Mouse (Mus musculus) liver, embryonic 15.5 days (tissue): ENCODE results near the gene Snip1. TPM values are rescaled to one million over a fixed set of nuclear protein-coding genes. Genes with fewer than 3 reads are reported as not detected.

Experiments
- ATAC-seq: fragments of 200-750 bp; cut with Nextera tagmentation; 2 replicates; pipeline ENCODE4 v1.8.0; 2017; ENCODE audit warnings: moderate number of reproducible peaks, mild to moderate bottlenecking, moderate library complexity; ENCODE audit not compliant: insufficient read depth
- H3K27ac ChIP-seq: fragments of 300-500 bp; sonication (generic); replicated peaks from 2 replicates; pipeline ENCODE4 v1.5.1; 2015; ENCODE audit warnings: mild to moderate bottlenecking, inconsistent platforms
- H3K27me3 ChIP-seq: fragments of 300-500 bp; sonication (generic); 2 replicates; pipeline ENCODE4 v1.6.1; 2015; ENCODE audit warnings: mild to moderate bottlenecking, inconsistent platforms
- H3K36me3 ChIP-seq: fragments of 300-500 bp; sonication (generic); replicated peaks from 2 replicates; pipeline ENCODE4 v1.6.1; 2015; ENCODE audit warnings: moderate library complexity, mild to moderate bottlenecking, inconsistent platforms
- H3K4me1 ChIP-seq: fragments of 300-500 bp; sonication (generic); replicated peaks from 2 replicates; pipeline ENCODE4 v1.6.1; 2015; ENCODE audit warnings: inconsistent platforms
- H3K4me2 ChIP-seq: fragments of 300-500 bp; sonication (generic); 2 replicates; pipeline ENCODE4 v1.6.1; 2015; ENCODE audit warnings: moderate library complexity, mild to moderate bottlenecking, inconsistent platforms
- H3K4me3 ChIP-seq: fragments of 300-500 bp; sonication (generic); replicated peaks from 2 replicates; pipeline ENCODE4 v1.5.1; 2015; ENCODE audit warnings: mild to moderate bottlenecking, inconsistent platforms
- H3K9ac ChIP-seq: fragments of 300-500 bp; sonication (generic); 2 replicates; pipeline ENCODE4 v1.6.1; 2015; ENCODE audit warnings: moderate library complexity, mild to moderate bottlenecking, inconsistent platforms
- H3K9me3 ChIP-seq: fragments of 300-500 bp; sonication (generic); replicated peaks from 2 replicates; pipeline ENCODE4 v1.6.1; 2016; ENCODE audit warnings: inconsistent platforms
- WGBS: fragments of 180-500 bp; shearing (Covaris S2); methylation state at CpG from one replicate; pipeline ENCODE4 v1.1.7; 2015; ENCODE audit warnings: mixed read lengths; ENCODE audit not compliant: insufficient replicate concordance; 5-methylcytosine and 5-hydroxymethylcytosine counted together
- polyA plus RNA-seq: library from polyadenylated mRNA; unstranded; fragments of >200 nt; fragmentation: Nextera tagmentation; extraction: Ambion mirVana; gene quantifications from 2 replicates; pipeline ENCODE4 v1.2.1, GENCODE M21; 2015

The Snip1 gene
- polyA plus RNA-seq, 1 experiment from 2014 or later = 14.2 TPM

DNA sequence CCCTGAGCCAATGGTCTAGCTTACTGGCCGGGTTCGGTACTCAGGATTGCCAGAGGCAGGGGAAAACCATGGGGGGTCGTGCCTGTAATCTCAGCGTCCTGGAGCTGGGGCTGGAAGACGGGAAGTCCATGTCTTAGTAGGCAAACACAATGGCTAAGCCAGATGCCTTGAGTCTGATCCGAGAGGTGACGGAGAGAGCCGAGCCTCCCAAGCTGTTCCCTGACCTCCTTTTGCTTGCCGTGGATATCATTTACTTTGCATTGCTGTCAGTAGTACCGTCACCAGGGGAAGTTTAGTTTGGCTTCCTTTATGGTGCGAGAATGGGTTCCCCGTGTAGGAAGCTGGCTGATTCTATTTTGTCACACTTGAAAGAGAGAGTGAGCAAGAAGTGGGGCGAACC is 34.9 kb downstream of the Snip1 start:
- WGBS = 76% methylated on average over 13 of the region's 13 CpGs
- peaks cover 36% of the 10 kb centered on the region for H3K36me3 ChIP-seq
- no peak for ATAC-seq
- no peaks in the 10 kb centered on the region for H3K27me3 ChIP-seq
- H3K9ac ChIP-seq = no peak overlapping the region
- no peak overlapping the region for H3K27ac ChIP-seq
- no peak overlapping the region for H3K4me2 ChIP-seq
- H3K4me3 ChIP-seq = no peak overlapping the region
- H3K4me1 ChIP-seq = no peaks in the 10 kb centered on the region; the same call in 1 of the 2 replicates
- H3K9me3 ChIP-seq = no peaks in the 10 kb centered on the region

DNA sequence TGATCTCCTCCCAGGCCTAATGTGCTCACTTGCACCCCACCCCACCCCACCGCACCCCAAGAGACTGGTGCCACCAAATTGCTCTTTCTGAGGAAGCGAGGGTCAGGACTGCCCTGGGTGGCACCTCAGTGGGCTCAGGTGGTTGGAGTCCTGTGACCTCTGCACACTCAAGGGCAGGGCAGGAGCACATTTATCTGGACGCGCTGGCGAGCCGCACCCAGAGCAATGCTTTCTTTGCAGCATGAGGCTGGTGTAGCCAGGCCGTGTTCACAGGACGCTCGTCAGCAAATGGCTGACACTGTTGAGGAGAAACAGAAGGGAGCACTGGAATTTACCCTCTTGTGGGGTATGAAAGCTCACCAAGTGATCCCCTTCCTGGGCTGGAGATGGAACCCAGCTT is 38.9 kb downstream of the Snip1 start:
- Histone ChIP-seq H3K9ac (no peak overlapping the region), H3K27ac (no peak overlapping the region), H3K27me3 (no peaks in the 10 kb centered on the region), H3K4me3 (no peak overlapping the region), H3K4me1 (no peaks in the 10 kb centered on the region), H3K36me3 (peaks cover 49% of the 10 kb centered on the region), H3K4me2 (no peak overlapping the region), H3K9me3 (no peaks in the 10 kb centered on the region)
- ATAC-seq = no peak
- WGBS = 78% methylated on average over 9 of the region's 9 CpGs

DNA sequence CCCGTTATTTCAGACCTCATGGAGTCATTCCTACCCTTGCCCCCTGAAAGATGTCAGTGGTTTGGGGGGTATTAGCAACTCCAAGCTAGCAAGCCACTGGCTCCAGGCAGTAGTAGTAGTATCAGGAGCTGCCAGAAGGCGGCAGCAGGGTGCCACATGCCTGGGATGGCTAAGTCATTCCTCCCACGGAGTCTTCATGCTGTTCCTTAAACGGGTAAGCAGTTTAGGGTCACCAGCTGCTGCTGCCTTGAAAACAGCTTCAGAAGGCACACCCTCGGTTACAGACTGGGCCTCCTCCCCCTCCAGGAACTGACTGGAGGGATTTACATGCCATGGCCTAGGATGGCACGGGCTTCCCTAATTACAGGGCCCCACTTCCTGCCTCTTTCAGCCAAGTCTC is 48.2 kb downstream of the Snip1 start:
- Histone ChIP-seq H3K9ac (no peak overlapping the region), H3K9me3 (no peaks in the 10 kb centered on the region), H3K4me1 (peaks cover 45% of the 10 kb centered on the region), H3K27me3 (no peaks in the 10 kb centered on the region), H3K4me2 (no peak overlapping the region), H3K4me3 (no peak overlapping the region), H3K36me3 (peaks cover 8% of the 10 kb centered on the region), H3K27ac (peak overlapping the region; percentile 38; the same call in 1 of the 2 replicates)
- WGBS = 6% methylated on average over 6 of the region's 6 CpGs
- no peak for ATAC-seq

DNA sequence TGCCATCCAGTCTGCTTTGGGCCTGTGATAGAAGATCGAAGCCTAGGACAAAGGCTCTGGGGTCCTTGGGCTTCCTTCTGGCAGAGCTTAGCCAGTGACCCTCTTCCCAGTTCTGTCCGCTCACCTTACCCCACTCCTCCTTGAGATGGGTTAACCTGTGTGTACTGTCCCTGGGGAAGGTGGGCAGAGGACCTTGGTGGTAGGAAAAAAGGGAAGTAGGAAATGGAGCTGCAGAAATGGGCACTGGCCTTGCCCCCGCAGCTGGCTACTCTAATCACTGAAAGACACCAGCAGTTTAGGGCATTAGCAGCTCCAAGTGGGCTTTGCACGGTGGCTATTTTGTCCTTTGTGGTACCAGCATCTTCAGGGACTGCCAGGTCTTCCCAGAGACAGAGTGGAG is 48.6 kb downstream of the Snip1 start:
- no peak overlapping the region for H3K4me3 ChIP-seq
- H3K4me1 ChIP-seq = peaks cover 45% of the 10 kb centered on the region
- H3K36me3 ChIP-seq = peaks cover 10% of the 10 kb centered on the region
- no peak overlapping the region for H3K4me2 ChIP-seq
- no peaks in the 10 kb centered on the region for H3K27me3 ChIP-seq
- peak overlapping the region; percentile 51; the same call in 1 of the 2 replicates for H3K27ac ChIP-seq
- H3K9me3 ChIP-seq = no peaks in the 10 kb centered on the region
- 63% methylated on average over 4 of the region's 4 CpGs for WGBS
- no peak overlapping the region for H3K9ac ChIP-seq
- ATAC-seq = no peak

DNA sequence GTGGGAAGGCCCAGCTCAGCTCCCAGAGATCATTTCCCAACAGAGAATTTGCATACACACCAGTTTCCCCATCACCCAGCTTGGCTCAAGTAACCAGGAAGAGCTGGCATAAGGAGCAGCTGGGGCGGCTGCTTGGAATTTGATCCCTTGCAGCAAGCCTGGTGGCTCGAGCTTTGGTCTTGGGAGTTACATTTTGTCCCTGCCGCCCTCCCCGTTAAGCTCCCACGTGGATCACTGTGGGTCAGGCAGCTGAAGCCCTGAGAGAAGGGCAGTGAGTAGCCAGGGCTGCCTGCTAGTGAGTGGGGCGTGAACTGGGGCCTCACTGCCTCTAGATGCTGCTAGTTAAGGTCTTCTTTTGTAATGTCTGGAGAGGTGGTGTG is 49.2 kb downstream of the Snip1 start:
- Histone ChIP-seq H3K27ac (0 out of 2 replicates have a peak overlapping the region, but pooled peaks have one; percentile 51), H3K27me3 (no peaks in the 10 kb centered on the region), H3K4me1 (peaks cover 45% of the 10 kb centered on the region), H3K9me3 (no peaks in the 10 kb centered on the region), H3K4me2 (no peak overlapping the region), H3K36me3 (peaks cover 6% of the 10 kb centered on the region; the same call in 1 of the 2 replicates), H3K4me3 (no peak overlapping the region), H3K9ac (no peak overlapping the region)
- ATAC-seq = no peak
- 51% methylated on average over 6 of the region's 6 CpGs for WGBS

DNA sequence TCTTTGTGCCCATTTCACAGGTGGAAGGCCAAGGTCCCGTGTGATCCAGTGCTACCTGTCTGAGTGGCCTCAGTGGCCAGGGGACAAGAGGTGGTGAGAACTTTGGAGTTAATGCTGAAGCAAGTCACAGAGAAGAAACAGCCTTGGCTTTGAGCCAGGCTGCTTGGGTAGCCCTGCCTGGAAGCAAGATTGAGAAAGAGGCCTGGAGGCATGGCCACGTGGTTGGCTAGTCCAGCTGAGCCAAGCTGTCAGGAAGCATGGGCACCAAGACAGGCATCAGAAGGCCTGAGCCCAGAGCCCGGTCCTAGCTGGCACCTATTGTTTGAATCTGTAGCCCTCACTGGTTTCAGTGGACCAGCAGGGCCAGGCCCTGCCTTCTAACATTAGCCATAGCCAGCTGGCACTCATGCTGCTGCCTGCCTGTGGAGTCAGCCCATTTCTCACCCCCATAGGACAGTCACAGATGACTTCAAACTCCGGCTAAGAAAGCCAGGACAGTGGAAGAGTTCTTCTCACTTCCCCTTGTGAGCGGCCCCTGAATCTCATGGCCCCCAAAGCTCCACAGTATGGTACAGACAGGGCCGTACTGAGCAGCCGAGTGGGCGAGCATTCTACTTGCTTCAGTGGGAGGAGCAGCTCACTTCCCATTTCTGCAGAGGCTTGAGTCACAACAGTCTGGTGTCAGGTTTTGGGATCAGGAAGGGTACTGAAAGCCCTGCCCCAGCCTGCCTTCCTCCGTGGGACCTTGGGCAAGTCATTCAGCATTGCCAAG is 49.8 kb downstream of the Snip1 start:
- Histone ChIP-seq H3K4me1 (peaks cover 45% of the 10 kb centered on the region), H3K4me2 (no peak overlapping the region), H3K36me3 (peaks cover 6% of the 10 kb centered on the region; the same call in 1 of the 2 replicates), H3K27ac (peak overlapping the region; percentile 51; the same call in 1 of the 2 replicates), H3K4me3 (no peak overlapping the region), H3K27me3 (no peaks in the 10 kb centered on the region), H3K9me3 (no peaks in the 10 kb centered on the region), H3K9ac (no peak overlapping the region)
- WGBS = 37% methylated on average over 9 of the region's 9 CpGs
- 0 out of 2 replicates have a peak, but pooled peaks have one; percentile 3 for ATAC-seq

DNA sequence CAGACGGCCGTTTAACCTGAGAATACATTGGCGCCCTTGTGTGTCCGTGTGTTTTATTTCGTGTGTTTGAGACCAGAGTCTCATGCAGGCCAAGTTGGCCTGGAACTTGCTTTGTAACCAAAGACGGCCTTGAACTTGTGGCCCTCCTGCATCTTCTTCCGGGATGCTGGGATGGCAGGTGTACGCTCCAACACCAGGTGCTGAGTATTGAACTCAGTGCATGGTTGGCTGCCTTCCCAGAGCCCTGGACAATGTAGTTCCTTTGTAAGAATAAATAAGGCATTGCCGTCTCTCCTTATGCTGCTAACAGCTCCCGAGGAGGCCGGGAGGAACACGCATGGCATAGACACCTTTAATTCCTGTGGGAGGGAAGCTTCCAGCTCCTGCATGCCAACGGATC is 50.5 kb downstream of the Snip1 start:
- 0 out of 2 replicates have a peak overlapping the region, but pooled peaks have one; percentile 14 for H3K27ac ChIP-seq

DNA sequence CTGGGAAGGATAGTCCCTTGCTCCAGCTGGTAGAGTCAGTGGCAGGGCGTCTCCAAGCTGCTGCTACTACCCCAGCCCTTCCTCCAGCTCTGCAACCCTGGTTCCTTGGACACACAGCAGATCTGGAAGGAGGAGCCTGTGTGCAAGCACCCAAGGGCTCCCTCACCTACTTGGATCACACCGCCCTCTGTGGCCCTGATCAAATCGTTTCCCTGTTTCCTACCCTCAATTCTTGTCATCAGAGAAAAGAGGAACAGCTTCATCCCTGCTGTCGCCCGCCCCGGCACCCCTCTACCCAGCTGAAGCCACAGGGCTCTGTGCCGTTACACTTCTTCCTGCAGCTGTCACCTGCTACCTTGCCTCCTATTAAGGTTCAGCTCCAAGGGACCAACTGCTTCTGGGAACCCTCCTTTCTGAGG is 51.4 kb downstream of the Snip1 start:
- H3K9me3 ChIP-seq = no peaks in the 10 kb centered on the region
- H3K9ac ChIP-seq = no peak overlapping the region
- H3K27ac ChIP-seq = no peak overlapping the region; the same call in none of the 2 replicates
- H3K27me3 ChIP-seq = no peaks in the 10 kb centered on the region
- 26% methylated on average over 7 of the region's 7 CpGs for WGBS
- ATAC-seq = no peak
- H3K4me1 ChIP-seq = peaks cover 55% of the 10 kb centered on the region
- no peak overlapping the region for H3K4me3 ChIP-seq
- H3K36me3 ChIP-seq = 0 out of 2 replicates have a peak, but pooled peaks cover 6% of the 10 kb centered on the region
- no peak overlapping the region for H3K4me2 ChIP-seq

More for the DNA sequence above, 50.5 kb downstream of the Snip1 start:
- 0 out of 2 replicates have a peak, but pooled peaks cover 6% of the 10 kb centered on the region for H3K36me3 ChIP-seq
- WGBS = 62% methylated on average over 13 of the region's 13 CpGs
- H3K9me3 ChIP-seq = no peaks in the 10 kb centered on the region
- no peak overlapping the region for H3K4me2 ChIP-seq
- H3K9ac ChIP-seq = no peak overlapping the region
- H3K4me1 ChIP-seq = peaks cover 45% of the 10 kb centered on the region
- no peak for ATAC-seq
- no peaks in the 10 kb centered on the region for H3K27me3 ChIP-seq
- no peak overlapping the region for H3K4me3 ChIP-seq

DNA sequence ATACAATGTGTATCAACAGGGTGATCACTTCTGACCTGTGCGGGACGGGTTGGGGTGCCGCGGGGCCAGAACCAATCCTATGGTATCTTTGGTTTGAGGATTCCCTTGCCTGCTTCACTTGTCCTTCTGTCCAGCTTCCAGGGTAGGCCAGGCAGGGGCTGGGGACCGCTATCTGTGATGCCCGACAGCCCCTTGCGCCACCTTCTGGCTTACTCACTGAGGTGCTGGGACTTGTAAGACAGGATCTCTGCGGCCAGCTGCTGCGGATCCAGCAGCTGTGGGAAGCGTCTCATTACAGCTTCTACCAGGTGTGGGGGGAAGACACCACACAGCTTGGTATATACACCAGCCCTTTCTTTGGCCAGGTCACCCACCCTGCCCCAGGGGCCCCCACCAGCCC is 52.6 kb downstream of the Snip1 start:
- Histone ChIP-seq H3K9ac (no peak overlapping the region), H3K9me3 (no peaks in the 10 kb centered on the region), H3K27me3 (no peaks in the 10 kb centered on the region), H3K36me3 (0 out of 2 replicates have a peak, but pooled peaks cover 6% of the 10 kb centered on the region), H3K4me1 (peaks cover 62% of the 10 kb centered on the region), H3K4me2 (no peak overlapping the region), H3K4me3 (no peak overlapping the region), H3K27ac (no peak overlapping the region)
- WGBS = 70% methylated on average over 10 of the region's 10 CpGs
- no peak for ATAC-seq

DNA sequence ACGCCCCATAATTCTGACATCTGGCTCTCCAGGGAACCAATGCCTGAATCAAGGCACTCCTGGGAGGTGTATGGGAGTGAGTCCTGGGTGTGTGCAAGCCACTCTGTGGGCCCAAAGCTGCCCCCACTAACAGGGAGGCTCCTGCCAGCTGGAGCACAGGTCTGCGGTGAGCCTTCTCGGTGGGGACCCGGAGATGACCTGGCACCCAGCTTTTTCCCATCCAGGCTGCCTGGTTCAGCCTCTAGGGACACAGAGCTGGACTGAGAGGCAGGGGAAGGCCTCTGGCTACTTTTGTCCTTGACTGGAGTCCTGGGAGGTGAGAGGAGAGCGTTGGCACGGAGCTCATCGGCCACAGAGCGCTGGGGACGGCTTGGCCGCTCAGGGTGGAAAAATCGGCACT is 53.2 kb downstream of the Snip1 start:
- no peak overlapping the region for H3K4me2 ChIP-seq
- H3K27ac ChIP-seq = no peak overlapping the region
- 0 out of 2 replicates have a peak, but pooled peaks cover 6% of the 10 kb centered on the region for H3K36me3 ChIP-seq
- 83% methylated on average over 11 of the region's 11 CpGs for WGBS
- no peak for ATAC-seq
- H3K27me3 ChIP-seq = no peaks in the 10 kb centered on the region
- no peak overlapping the region for H3K4me3 ChIP-seq
- H3K9me3 ChIP-seq = no peaks in the 10 kb centered on the region
- no peak overlapping the region for H3K9ac ChIP-seq
- H3K4me1 ChIP-seq = peaks cover 62% of the 10 kb centered on the region

DNA sequence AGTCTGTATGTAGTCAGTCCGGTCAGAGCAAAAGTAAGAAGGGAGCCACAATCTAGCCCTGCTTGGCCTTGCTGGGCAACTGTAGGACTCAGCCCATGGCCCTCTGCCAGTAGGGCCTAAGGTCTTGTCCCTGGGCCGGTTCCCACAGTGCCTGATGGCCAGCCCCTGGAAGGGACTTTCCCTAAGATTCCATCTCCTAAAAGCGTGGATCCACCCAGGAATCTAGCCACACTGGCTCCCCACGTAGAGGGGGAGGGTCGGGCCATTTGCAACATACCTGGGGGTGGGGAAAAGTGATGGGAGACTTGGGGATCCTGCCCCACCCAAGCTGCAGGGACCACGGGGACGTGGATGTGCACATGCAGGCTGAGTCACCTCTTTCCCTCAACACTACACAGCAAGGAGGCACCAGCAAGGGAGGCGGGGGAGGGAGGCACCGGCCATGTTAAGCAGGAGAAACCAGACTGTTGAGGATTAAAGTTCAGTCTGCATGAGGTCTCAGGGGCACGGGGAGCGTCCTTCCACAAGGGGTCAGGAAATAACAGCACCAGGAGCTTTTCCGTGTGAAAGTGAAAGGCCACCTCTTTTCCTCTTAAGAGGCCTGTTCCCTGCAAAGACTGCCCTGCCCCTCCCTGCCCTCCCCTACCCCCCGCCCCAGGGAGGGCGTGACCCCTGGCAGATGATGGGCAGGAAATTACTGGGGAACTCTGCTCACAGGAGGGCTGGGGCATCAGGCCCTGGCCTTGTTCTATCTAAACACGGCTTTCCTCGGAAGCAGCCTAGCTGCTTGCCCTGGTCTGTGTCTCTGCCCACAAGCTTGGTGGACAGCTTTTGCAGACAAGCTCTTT is 56.2 kb downstream of the Snip1 start:
- Histone ChIP-seq H3K4me1 (peaks cover 65% of the 10 kb centered on the region), H3K36me3 (0 out of 2 replicates have a peak, but pooled peaks cover 6% of the 10 kb centered on the region), H3K4me2 (peak overlapping the region; percentile 46), H3K27me3 (no peaks in the 10 kb centered on the region), H3K9ac (no peak overlapping the region), H3K9me3 (no peaks in the 10 kb centered on the region), H3K27ac (peak overlapping the region; percentile 54), H3K4me3 (no peak overlapping the region)
- no peak for ATAC-seq
- WGBS = 15% methylated on average over 16 of the region's 16 CpGs
